Mouse (Mus musculus) liver, adult (tissue): ENCODE measurements at regions not wholly inside any gene's neighbourhood (a gene's known extent, or its start where the extent isn't known, plus 50 kb on each side); places are given as distances from the start of the nearest gene placed in this dataset.

ENCODE experiments used
- GATA4 ChIP-seq: IDR thresholded peaks from 2 replicates; pipeline ENCODE4 v1.6.1; 2014; ENCODE audit warnings: mild to moderate bottlenecking, low read length; ENCODE audit not compliant: insufficient replicate concordance

DNA sequence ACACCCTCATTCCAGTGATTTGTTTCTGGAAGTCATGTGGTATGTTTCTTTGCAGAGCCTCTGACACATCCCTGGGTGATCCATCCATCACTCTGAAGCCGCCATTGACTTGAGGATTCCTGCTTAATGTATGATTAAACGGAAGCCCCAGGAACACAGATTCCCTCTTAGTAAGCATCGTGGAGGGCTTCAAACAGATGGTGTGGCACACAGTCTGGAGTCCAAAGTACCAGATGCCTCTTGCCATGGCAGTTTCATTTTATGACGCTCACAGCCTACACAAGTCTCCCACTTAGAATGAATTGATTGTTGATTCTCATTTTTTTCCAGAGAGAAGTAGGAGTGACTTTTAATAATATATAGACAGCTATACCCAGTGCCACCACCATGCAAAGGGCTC, 668.3 kb downstream of the Tmem132b start:
- TF ChIP-seq GATA4, result no peak

DNA sequence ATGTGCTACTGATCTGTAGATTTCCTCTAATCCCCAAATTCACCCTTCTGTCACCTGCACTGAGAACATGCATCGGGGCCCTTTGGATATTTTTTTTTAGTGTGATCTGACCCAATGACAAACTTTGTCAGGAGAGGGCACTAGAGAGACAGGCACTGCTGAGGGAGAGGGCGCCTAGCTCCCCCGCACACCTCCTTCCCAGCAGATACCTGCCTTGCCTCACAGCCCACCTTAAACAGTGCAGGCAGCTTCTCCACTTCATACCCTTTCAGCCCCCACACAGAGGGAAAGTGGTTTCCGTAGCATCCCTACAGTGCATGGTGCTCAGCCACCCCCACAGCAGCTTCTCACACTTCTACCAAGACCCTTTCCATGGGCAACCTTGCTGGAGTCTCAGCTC, 670.0 kb downstream of the Tmem132b start:
- TF ChIP-seq GATA4, result no peak

DNA sequence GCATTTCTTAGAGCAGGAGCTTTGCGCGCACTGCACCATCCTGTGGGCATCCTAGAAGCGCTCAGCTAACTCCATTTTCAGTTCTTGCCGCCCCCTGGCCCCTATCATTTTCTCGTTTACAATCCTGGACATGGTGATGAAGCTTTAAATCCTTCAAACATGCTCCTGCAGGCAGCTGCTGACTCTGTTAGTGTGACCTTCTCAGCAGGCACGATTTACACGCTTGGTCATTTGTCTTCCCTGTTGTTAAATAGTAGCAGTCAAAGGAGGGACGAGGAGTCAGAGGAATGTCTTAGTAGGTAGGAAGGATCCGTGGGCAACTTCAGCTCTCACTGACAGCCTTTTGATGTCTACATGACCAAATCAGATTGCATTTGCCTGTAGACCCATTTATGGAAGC, 670.4 kb downstream of the Tmem132b start:
- no peak for TF ChIP-seq GATA4

DNA sequence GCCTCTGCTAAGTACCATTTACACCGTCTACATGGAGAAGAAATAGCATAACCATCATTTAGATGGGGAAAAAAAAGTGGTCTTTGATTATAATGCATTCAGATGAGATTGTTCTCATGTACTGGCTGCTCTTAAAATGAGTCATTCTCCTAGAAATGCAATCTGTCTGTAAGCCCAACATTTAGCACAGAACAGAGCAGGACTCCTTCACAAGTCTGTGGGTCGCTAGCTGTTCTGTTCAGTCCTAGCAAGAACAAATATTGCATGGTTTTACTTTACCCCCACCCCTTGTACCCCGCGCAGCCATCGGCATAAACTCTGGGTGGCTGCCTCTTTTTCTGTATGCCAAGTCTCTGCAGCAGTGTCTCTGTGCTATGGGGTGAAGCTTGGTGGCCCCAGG, 685.4 kb downstream of the Tmem132b start:
- TF ChIP-seq GATA4, result no peak

DNA sequence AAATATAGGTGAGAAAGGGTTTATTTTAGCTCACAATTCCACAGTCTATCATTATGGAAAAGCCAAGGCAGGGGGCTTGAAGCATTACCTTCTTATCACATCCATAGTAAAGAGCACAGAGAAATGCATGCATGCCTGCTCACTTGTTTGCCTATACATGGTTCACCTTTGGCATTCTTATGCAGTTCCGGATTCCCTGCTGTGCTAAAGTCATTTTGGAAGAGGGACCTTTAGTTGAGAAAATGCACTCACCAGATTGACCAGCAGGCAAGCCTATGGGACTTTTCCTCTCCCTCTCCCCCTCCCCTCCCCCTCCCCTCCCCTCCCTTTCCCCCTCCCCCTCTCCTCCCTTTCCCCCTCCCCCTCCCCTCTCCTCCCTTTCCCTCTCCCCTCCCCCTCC, 686.2 kb downstream of the Tmem132b start:
- no peak for TF ChIP-seq GATA4

DNA sequence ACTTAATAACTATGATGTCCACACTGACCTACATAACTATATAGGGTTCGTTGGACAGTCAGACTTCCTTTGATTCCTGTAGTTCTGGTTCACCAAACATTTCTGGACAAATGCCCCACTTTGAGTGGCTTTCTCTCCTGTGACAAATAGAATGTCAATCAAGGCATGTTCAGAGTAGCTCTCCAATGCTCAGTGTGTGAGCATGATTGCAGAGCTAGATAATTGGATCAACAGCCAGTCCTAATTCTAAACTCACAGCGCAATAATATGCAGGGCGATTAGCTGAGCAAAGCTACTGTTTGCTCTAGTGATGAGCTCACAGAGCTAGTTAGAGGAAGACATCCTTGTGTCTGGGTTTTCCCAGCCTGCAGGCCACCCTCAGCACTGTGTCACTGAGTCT, 692.1 kb downstream of the Tmem132b start:
- TF ChIP-seq GATA4, result no peak

DNA sequence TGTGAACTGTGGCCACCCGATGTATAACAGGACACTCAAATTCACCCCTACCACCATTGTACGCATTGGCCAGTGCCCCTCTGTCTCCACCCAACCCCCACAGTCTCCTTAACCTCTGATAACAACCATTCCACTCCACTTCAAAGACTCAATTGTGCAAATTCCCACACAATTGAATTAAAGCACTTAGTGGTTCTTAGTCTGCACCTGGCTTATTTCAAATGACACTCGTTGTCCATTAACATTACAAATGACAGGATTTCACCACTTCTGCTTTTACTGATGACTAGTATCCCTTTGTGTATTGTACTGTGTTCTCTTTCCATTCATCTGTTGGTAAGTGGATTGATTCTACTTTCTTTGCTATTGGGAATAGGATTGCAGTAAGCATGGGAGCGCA, 699.2 kb downstream of the Tmem132b start:
- no peak for TF ChIP-seq GATA4

GRCm38 (mm10) chr5:126238071-126238470, 706.5 kb downstream of the Tmem132b start:
- no peak for TF ChIP-seq GATA4

GRCm38 (mm10) chr5:126245776-126246175, 714.2 kb downstream of the Tmem132b start:
- TF ChIP-seq GATA4, result no peak

DNA sequence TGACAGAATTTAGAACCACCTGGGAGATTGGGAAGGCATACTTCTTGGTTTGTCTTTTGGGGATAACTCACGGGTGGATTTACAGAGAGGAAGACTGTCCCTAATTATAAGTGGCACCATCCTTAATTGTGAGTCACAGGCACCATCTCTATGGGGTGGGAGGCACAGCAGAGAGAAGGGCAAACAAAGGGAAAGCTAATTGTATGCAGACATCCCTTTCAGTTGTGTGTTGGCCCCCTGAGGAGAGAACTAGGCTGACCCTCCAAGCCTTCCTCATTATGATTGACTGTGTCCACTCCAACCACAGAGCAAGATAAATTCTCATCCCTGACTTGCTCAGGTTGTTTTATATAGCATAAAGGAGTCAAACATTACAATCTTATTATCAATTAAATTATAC, 718.8 kb downstream of the Tmem132b start:
- TF ChIP-seq GATA4, result no peak

- no peak for TF ChIP-seq GATA4
Observed at GRCm38 (mm10) chr5:126254661-126255060, 723.1 kb downstream of the Tmem132b start.

- TF ChIP-seq GATA4, result no peak
Observed at GRCm38 (mm10) chr5:126257860-126258259, 726.3 kb downstream of the Tmem132b start.

- no peak for TF ChIP-seq GATA4
Observed at GRCm38 (mm10) chr5:126266471-126266870, 734.9 kb downstream of the Tmem132b start.

DNA sequence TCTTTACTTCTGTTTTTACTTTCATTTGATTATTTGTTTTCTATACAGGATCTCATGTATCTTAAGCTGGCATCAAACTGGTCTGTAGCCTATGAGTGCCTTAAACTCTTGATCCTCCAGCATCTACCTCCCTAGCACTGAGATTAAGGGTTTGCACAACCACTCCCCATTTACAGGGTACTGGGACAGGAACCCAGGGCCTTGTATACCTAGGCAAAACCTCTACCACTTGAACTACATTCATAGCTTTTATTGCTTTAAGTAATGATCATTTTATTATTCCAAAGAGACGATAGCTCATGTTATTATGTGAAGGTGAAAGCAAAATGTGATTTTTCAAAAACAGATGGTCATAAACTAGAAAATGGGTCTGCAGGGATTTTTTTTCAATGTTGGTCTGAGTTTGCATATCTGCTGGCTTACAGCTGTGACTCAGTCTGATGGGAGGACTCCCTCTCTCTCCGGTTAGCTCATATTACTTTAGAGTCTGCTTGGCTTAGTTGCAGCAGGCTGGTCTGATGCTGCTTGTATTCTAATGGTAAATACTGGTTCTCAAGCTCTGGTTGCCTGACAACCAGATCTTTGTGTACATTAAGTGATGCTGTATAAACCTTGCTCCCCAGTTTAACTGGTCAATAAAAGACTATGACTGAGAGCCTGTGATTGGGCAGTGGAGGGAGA, 735.5 kb downstream of the Tmem132b start:
- TF ChIP-seq GATA4, result no peak

DNA sequence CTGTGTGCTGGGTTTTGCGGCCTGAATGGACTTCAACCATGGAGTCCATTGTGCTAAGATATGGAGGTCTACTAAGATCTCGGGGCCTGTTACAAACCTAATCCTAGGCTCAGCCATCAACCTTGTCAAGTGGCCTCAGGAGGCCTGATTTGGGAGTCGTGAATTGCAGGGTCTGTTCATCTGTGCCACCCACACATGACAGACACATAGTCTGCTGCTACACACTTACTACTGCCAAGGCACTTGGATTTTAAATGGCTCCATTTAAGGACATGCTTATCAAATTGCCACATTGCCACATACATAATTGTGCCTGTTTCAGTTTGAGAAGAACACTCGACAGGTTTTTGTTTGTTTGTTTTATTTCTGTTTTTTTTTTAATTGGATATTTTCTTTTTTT, 737.0 kb downstream of the Tmem132b start:
- TF ChIP-seq GATA4, result no peak

GRCm38 (mm10) chr5:126274316-126274715, 742.7 kb downstream of the Tmem132b start:
- TF ChIP-seq GATA4, result no peak

DNA sequence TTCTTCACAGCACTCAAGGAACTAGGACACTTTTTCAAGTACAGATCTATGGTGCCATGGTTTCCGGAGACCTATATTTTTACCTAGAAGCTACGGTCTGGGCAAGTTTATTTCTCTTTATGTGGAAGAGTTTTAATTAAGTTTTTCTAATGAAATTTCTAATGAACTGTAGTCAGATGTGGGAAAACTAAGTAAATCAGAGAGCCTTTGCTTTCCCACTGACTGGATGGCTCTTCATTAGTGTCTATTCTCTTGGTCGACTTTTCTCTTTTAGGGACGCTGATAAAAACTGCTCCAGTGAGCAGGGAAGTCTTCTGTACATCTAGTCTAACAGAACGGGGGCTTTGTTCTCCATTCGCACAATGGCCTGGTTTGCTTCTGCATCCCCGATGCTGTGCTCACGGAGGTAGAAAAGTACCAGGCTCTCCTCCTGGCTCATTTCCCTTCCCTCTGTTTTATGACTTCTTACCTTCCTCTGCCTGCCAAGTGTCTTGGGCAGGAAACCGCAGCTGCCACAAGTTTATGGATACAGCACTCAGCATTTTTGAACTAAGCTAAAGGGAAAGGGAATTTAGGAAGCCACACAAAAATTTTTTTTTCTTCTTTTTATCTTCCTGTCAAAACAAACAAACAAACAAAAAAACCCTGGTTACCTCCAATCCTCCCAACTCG, 749.6 kb downstream of the Tmem132b start:
- no peak for TF ChIP-seq GATA4

GRCm38 (mm10) chr5:126281782-126282181, 750.2 kb downstream of the Tmem132b start:
- TF ChIP-seq GATA4, result no peak

DNA sequence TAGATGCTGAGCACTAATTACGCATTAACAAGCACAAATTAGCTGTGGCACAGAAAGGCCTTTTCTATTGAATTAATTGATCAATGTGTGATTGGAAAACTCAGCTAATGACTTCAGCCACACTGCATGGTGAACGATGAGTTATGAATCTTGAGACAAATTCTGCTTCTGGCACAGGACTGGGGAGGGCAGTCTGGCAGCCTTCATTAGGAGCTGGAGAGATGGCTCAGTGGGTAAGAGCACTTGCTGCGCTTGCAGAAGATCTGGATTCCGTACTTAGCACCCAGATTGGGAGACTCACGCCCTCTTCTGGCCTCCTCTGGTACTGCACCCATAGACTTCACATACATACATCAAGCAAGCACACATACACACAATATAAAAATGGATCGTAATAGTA, 793.3 kb downstream of the Tmem132b start:
- no peak for TF ChIP-seq GATA4
